Mouse (Mus musculus) ES-E14 (cell line): ENCODE measurements around the gene Pitpnm2. TPM values are rescaled to one million over a fixed set of nuclear protein-coding genes. Genes with fewer than 3 reads are reported as not detected.

Experiments
- DNase-seq: peaks from one replicate; pipeline ENCODE4 v3.0.0-alpha.2; 2013; ENCODE audit warnings: low read depth, low spot score
- H3K27ac ChIP-seq: 2 replicates; pipeline ENCODE4 v1.5.1; 2012; ENCODE audit warnings: low read depth, mild to moderate bottlenecking, low read length, moderate library complexity, mixed read lengths; ENCODE audit not compliant: poor library complexity, insufficient read depth, severe bottlenecking
- H3K36me3 ChIP-seq: 2 replicates; pipeline ENCODE4 v1.6.1; 2012; ENCODE audit warnings: mild to moderate bottlenecking, low read length, moderate library complexity, mixed read lengths; ENCODE audit not compliant: control insufficient read depth, poor library complexity, insufficient read depth, severe bottlenecking
- H3K4me1 ChIP-seq, 2 experiments: fragments of 150-350 bp in 1 of 2; sonication (generic) in 1 of 2; 2 replicates each; pipeline ENCODE4 v1.6.1; 2012; ENCODE audit warnings: low read length in 2 of 2, mild to moderate bottlenecking in 1 of 2, mixed read lengths in 1 of 2; ENCODE audit not compliant: control insufficient read depth in 2 of 2, insufficient read depth in 2 of 2, poor library complexity in 1 of 2
- H3K4me3 ChIP-seq, 2 experiments: fragments of 150-350 bp in 1 of 2; sonication (generic) in 1 of 2; 2 replicates each; pipeline ENCODE4 v1.5.1; 2012; ENCODE audit warnings: low read length in 2 of 2, low read depth in 1 of 2, mild to moderate bottlenecking in 1 of 2, mixed read lengths in 1 of 2; ENCODE audit not compliant: insufficient read depth in 1 of 2, poor library complexity in 1 of 2, severe bottlenecking in 1 of 2
- H3K9ac ChIP-seq: 2 replicates; pipeline ENCODE4 v1.6.1; 2012; ENCODE audit warnings: low read depth, mild to moderate bottlenecking, low read length, mixed read lengths; ENCODE audit not compliant: poor library complexity, insufficient read depth, severe bottlenecking
- H3K9me3 ChIP-seq: fragments of 150-350 bp; sonication (generic); 2 replicates; pipeline ENCODE4 v1.6.1; 2012; ENCODE audit warnings: low read depth, mild to moderate bottlenecking, low read length; ENCODE audit not compliant: control insufficient read depth, insufficient read depth
- CHD2 ChIP-seq: IDR thresholded peaks from 2 replicates; pipeline ENCODE4 v1.6.1; 2014; ENCODE audit warnings: mild to moderate bottlenecking, low read depth, low read length, inconsistent platforms
- HCFC1 ChIP-seq: IDR thresholded peaks from 2 replicates; pipeline ENCODE4 v1.6.1; 2012; ENCODE audit warnings: low read length, inconsistent platforms, borderline replicate concordance; ENCODE audit not compliant: insufficient read depth
- MAFK ChIP-seq: IDR thresholded peaks from 2 replicates; pipeline ENCODE4 v1.6.1; 2014; ENCODE audit warnings: mild to moderate bottlenecking, low read depth, low read length, inconsistent platforms; ENCODE audit not compliant: insufficient read depth
- ZC3H11A ChIP-seq: IDR thresholded peaks from 2 replicates; pipeline ENCODE4 v1.6.1; 2012; ENCODE audit warnings: low read depth, mild to moderate bottlenecking, inconsistent platforms, low read length, borderline replicate concordance
- ZNF384 ChIP-seq: IDR thresholded peaks from 2 replicates; pipeline ENCODE4 v1.6.1; 2012; ENCODE audit warnings: low read depth, low read length, inconsistent platforms
- in situ Hi-C, 2 experiments: fragments of 600-800 bp; cut with MboI; formaldehyde crosslinking; loops; one replicate each; pipeline ENCODE4 v1.15.1; 2025; ENCODE audit warnings: low sequenced_read_pairs in 2 of 2, inconsistent platforms in 1 of 2; ENCODE audit not compliant: unreplicated experiment in 2 of 2
- total RNA-seq: library from RNA; depleted of rRNA; stranded (reverse); fragments of 300-350 nt; gene quantifications from 2 replicates; pipeline ENCODE4 v1.2.3, GENCODE M21; 2012

The Pitpnm2 gene
- total RNA-seq, 1 experiment: 6.6 TPM

- Histone ChIP-seq H3K9ac (no peak overlapping the region), H3K36me3 (no peaks in the 10 kb centered on the region), H3K9me3 (no peaks in the 10 kb centered on the region), H3K4me1 (no peaks in the 10 kb centered on the region), H3K4me3 (no peak overlapping the region), H3K27ac (no peak overlapping the region)
- in situ Hi-C loops: no loop called here
- TF ChIP-seq CHD2 (no peak), ZC3H11A (no peak), ZNF384 (no peak), HCFC1 (no peak), MAFK (no peak)
- DNase-seq: no peak
These were observed 25.1 kb downstream of the Pitpnm2 start for GRCm38 (mm10) chr5:124224321-124225092.

- Histone ChIP-seq H3K9ac (no peak overlapping the region), H3K9me3 (no peaks in the 10 kb centered on the region), H3K4me1 (no peaks in the 10 kb centered on the region), H3K4me3 (no peak overlapping the region), H3K27ac (no peak overlapping the region), H3K36me3 (no peaks in the 10 kb centered on the region)
- TF ChIP-seq ZC3H11A (no peak), CHD2 (no peak), HCFC1 (no peak), MAFK (no peak)
- in situ Hi-C loops: no loop called here
- no peak for DNase-seq
These were observed 26.0 kb downstream of the Pitpnm2 start for GRCm38 (mm10) chr5:124223574-124223973.

- Histone ChIP-seq H3K4me1 (0 out of 4 replicates have a peak, but pooled peaks cover 0 to 2% of the 10 kb centered on the region in 2 experiments), H3K9me3 (no peaks in the 10 kb centered on the region), H3K9ac (no peak overlapping the region), H3K27ac (no peak overlapping the region), H3K4me3 (peak overlapping the region in 1 of 2 experiments; percentile 48; a peak in 1 of 4 replicates), H3K36me3 (no peaks in the 10 kb centered on the region)
- in situ Hi-C loops: no loop called here
- TF ChIP-seq ZC3H11A (no peak), CHD2 (no peak), HCFC1 (no peak), MAFK (no peak), ZNF384 (no peak)
- DNase-seq: no peak
These were observed 26.9 kb downstream of the Pitpnm2 start for GRCm38 (mm10) chr5:124222696-124223095.

GRCm38 (mm10) chr5:124221736-124222040 lies 27.9 kb downstream of the Pitpnm2 start:
- Histone ChIP-seq H3K9me3 (no peaks in the 10 kb centered on the region), H3K36me3 (no peaks in the 10 kb centered on the region), H3K4me3 (no peak overlapping the region), H3K4me1 (0 out of 4 replicates have a peak, but pooled peaks cover 0 to 2% of the 10 kb centered on the region in 2 experiments), H3K9ac (no peak overlapping the region), H3K27ac (no peak overlapping the region)
- TF ChIP-seq MAFK (no peak), CHD2 (no peak), HCFC1 (no peak), ZNF384 (no peak), ZC3H11A (no peak)
- in situ Hi-C loops: no loop called here
- DNase-seq: no peak
